Mouse (Mus musculus): ENCODE results near the gene Anks6. TPM values are rescaled to one million over a fixed set of nuclear protein-coding genes. Genes with fewer than 3 reads are reported as not detected.

The Anks6 gene
- polyA plus RNA-seq, 1 experiment from 2014 or later = 9.5 TPM

- ATAC-seq (ENCODE audit: insufficient number of reproducible peaks, insufficient read depth, low FRiP score, low TSS enrichment) = no peak
- Histone ChIP-seq H3K36me3 (no peaks in the 10 kb centered on the region), H3K4me1 (no peaks in the 10 kb centered on the region), H3K27me3 (peaks cover 9% of the 10 kb centered on the region), H3K9ac (no peak overlapping the region), H3K9me3 (no peaks in the 10 kb centered on the region), H3K4me2 (replicated peaks) (no peak overlapping the region), H3K4me3 (no peak overlapping the region), H3K27ac (no peak overlapping the region)
- WGBS = 79% methylated on average over 5 of the region's 5 CpGs
These were observed 74.3 kb downstream of the Anks6 start for GRCm38 (mm10) chr4:46982912-46983311.

GRCm38 (mm10) chr4:46982094-46982493 is 75.1 kb downstream of the Anks6 start:
- no peak for ATAC-seq (ENCODE audit: insufficient number of reproducible peaks, insufficient read depth, low FRiP score, low TSS enrichment)
- Histone ChIP-seq H3K36me3 (no peaks in the 10 kb centered on the region), H3K4me2 (replicated peaks) (no peak overlapping the region), H3K4me1 (no peaks in the 10 kb centered on the region), H3K27ac (no peak overlapping the region), H3K4me3 (no peak overlapping the region), H3K9me3 (no peaks in the 10 kb centered on the region), H3K9ac (no peak overlapping the region), H3K27me3 (peaks cover 6% of the 10 kb centered on the region)
- 89% methylated on average over 4 of the region's 4 CpGs for WGBS

- Histone ChIP-seq H3K4me1 (no peaks in the 10 kb centered on the region), H3K9me3 (no peaks in the 10 kb centered on the region), H3K27me3 (no peaks in the 10 kb centered on the region), H3K36me3 (no peaks in the 10 kb centered on the region), H3K4me2 (replicated peaks) (no peak overlapping the region), H3K27ac (no peak overlapping the region), H3K9ac (no peak overlapping the region), H3K4me3 (no peak overlapping the region)
- no peak for ATAC-seq (ENCODE audit: insufficient number of reproducible peaks, insufficient read depth, low FRiP score, low TSS enrichment)
- 83% methylated on average over 6 of the region's 6 CpGs for WGBS
These were observed 78.9 kb downstream of the Anks6 start for GRCm38 (mm10) chr4:46978371-46978770.

- H3K4me2 ChIP-seq (replicated peaks) = no peak overlapping the region
- H3K9ac ChIP-seq = no peak overlapping the region
- no peaks in the 10 kb centered on the region for H3K27me3 ChIP-seq
- no peaks in the 10 kb centered on the region for H3K4me1 ChIP-seq
- H3K9me3 ChIP-seq = no peaks in the 10 kb centered on the region
- H3K36me3 ChIP-seq = no peaks in the 10 kb centered on the region
- no peak for ATAC-seq (ENCODE audit: insufficient number of reproducible peaks, insufficient read depth, low FRiP score, low TSS enrichment)
- H3K4me3 ChIP-seq = no peak overlapping the region
- 86% methylated on average over 7 of the region's 7 CpGs for WGBS
- H3K27ac ChIP-seq = no peak overlapping the region
These were observed 80.1 kb downstream of the Anks6 start for GRCm38 (mm10) chr4:46977161-46977560.

GRCm38 (mm10) chr4:46976671-46977071 is 80.6 kb downstream of the Anks6 start:
- 71% methylated on average over 11 of the region's 11 CpGs for WGBS
- no peak for ATAC-seq (ENCODE audit: insufficient number of reproducible peaks, insufficient read depth, low FRiP score, low TSS enrichment)
- no peak overlapping the region for H3K27ac ChIP-seq
- H3K4me1 ChIP-seq = no peaks in the 10 kb centered on the region
- no peaks in the 10 kb centered on the region for H3K27me3 ChIP-seq
- H3K4me2 ChIP-seq (replicated peaks) = no peak overlapping the region
- no peaks in the 10 kb centered on the region for H3K36me3 ChIP-seq
- H3K4me3 ChIP-seq = no peak overlapping the region
- no peaks in the 10 kb centered on the region for H3K9me3 ChIP-seq
- H3K9ac ChIP-seq = no peak overlapping the region

- no peaks in the 10 kb centered on the region for H3K36me3 ChIP-seq
- WGBS = 76% methylated on average over 10 of the region's 10 CpGs
- no peak overlapping the region for H3K27ac ChIP-seq
- H3K27me3 ChIP-seq = no peaks in the 10 kb centered on the region
- H3K9ac ChIP-seq = no peak overlapping the region
- ATAC-seq (ENCODE audit: insufficient number of reproducible peaks, insufficient read depth, low FRiP score, low TSS enrichment) = no peak
- H3K4me2 ChIP-seq (replicated peaks) = no peak overlapping the region
- no peaks in the 10 kb centered on the region for H3K9me3 ChIP-seq
- no peak overlapping the region for H3K4me3 ChIP-seq
- H3K4me1 ChIP-seq = no peaks in the 10 kb centered on the region
These were observed 83.9 kb downstream of the Anks6 start for GRCm38 (mm10) chr4:46973322-46973721.

GRCm38 (mm10) chr4:46967981-46968380 is 89.2 kb downstream of the Anks6 start:
- H3K27me3 ChIP-seq = no peaks in the 10 kb centered on the region
- ATAC-seq (ENCODE audit: insufficient number of reproducible peaks, insufficient read depth, low FRiP score, low TSS enrichment) = no peak
- no peak overlapping the region for H3K27ac ChIP-seq
- no peaks in the 10 kb centered on the region for H3K9me3 ChIP-seq
- H3K4me2 ChIP-seq (replicated peaks) = no peak overlapping the region
- no peak overlapping the region for H3K4me3 ChIP-seq
- no peak overlapping the region for H3K9ac ChIP-seq
- WGBS = 87% methylated on average over 10 of the region's 10 CpGs
- no peaks in the 10 kb centered on the region for H3K4me1 ChIP-seq
- H3K36me3 ChIP-seq = no peaks in the 10 kb centered on the region

GRCm38 (mm10) chr4:46966551-46966950 is 90.7 kb downstream of the Anks6 start:
- H3K9ac ChIP-seq = no peak overlapping the region
- no peaks in the 10 kb centered on the region for H3K9me3 ChIP-seq
- no peaks in the 10 kb centered on the region for H3K27me3 ChIP-seq
- no peak overlapping the region for H3K4me3 ChIP-seq
- H3K4me1 ChIP-seq = no peaks in the 10 kb centered on the region
- no peaks in the 10 kb centered on the region for H3K36me3 ChIP-seq
- H3K4me2 ChIP-seq (replicated peaks) = no peak overlapping the region
- no peak overlapping the region for H3K27ac ChIP-seq
- no peak for ATAC-seq (ENCODE audit: insufficient number of reproducible peaks, insufficient read depth, low FRiP score, low TSS enrichment)

Other genes with a start within 250 kb of the Anks6 start
- gene Gabbr2, start 65.6 kb downstream of the Anks6 start, polyA plus RNA-seq (2016; fragmentation: Nextera tagmentation; extraction: Ambion mirVana) = 0.35 and 0.48 TPM in 2 replicates
- 3.6 and 4.9 TPM in 2 replicates for gene Galnt12, start 34.5 kb upstream of the Anks6 start, polyA plus RNA-seq (2016; fragmentation: Nextera tagmentation; extraction: Ambion mirVana)
- 14.7 and 15.4 TPM in 2 replicates for gene Col15a1, start 150.7 kb upstream of the Anks6 start, polyA plus RNA-seq (2016; fragmentation: Nextera tagmentation; extraction: Ambion mirVana)

Data from embryonic facial prominence, embryonic 12.5 days (tissue).